Mouse (Mus musculus): ENCODE results near the gene Tmc5. TPM values are rescaled to one million over a fixed set of nuclear protein-coding genes. Genes with fewer than 3 reads are reported as not detected.

The Tmc5 gene
- polyA plus RNA-seq (2012; rRNA removed): 0.26 and 0.30 TPM in 2 replicates

DNA sequence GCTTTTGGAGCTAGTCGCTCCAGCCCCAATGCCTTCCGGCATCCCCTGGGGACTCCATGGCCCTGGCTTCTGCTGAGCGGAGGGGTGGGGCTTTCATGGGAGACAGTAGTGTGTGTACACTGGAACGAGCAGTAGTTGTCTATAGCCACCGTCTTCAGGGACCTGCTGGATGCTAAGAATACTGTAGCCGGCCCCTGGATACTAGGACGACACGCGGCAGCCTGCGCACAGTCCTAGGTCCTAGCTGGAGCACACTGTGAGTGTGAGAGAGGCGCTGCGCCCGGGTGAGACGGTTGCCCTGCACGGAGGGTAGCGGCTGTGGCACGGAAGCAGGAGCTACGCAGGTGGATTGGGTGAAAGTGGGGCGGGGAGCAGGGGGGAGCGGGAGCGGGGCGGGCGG is at the start of gene Tmc5:
TSS of gene Tmc5 (plus strand) at position 97 of the 400 bp plus-strand sequence.
- DNase-seq (ENCODE audit: low read depth): no peak
- TF ChIP-seq CTCF (IDR thresholded peaks at IDR 0.05; ENCODE audit: borderline replicate concordance, extremely low read depth, insufficient read depth, insufficient read length) (no peak), POLR2A (IDR thresholded peaks at IDR 0.05; ENCODE audit: borderline replicate concordance, extremely low read depth, insufficient read depth, insufficient read length, poor library complexity, severe bottlenecking) (no peak)

- TF ChIP-seq CTCF (IDR thresholded peaks at IDR 0.05; ENCODE audit: borderline replicate concordance, extremely low read depth, insufficient read depth, insufficient read length) (no peak), POLR2A (IDR thresholded peaks at IDR 0.05; ENCODE audit: borderline replicate concordance, extremely low read depth, insufficient read depth, insufficient read length, poor library complexity, severe bottlenecking) (no peak)
These were observed 49.6 kb upstream of the Tmc5 start for GRCm38 (mm10) chr7:118547451-118547850.

GRCm38 (mm10) chr7:118553881-118554280 is 43.2 kb upstream of the Tmc5 start:
- TF ChIP-seq CTCF (IDR thresholded peaks at IDR 0.05; ENCODE audit: borderline replicate concordance, extremely low read depth, insufficient read depth, insufficient read length): no peak
- TF ChIP-seq POLR2A (IDR thresholded peaks at IDR 0.05; ENCODE audit: borderline replicate concordance, extremely low read depth, insufficient read depth, insufficient read length, poor library complexity, severe bottlenecking): no peak

More at GRCm38 (mm10) chr7:118547451-118547850, 49.6 kb upstream of the Tmc5 start:
- DNase-seq (ENCODE audit: low read depth): no peak

DNA sequence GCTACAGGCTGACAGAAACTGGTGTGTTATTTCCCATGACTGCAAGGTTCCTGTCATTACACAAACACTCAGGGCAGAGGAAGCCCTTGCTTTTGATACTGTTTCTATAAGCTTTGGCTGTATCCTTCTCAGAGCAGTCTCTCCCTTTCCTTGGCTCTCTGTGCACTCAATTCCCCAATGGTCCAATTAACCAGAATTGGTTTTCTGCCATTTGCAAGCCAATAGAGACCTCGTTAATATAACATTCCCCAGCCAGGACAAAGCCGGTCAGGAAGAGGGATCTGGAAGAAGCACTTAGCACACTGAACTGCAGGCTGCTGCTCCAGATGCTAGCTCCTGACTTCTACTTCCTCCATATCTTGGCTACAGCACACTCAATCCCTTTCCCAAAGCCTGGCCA is 42.8 kb upstream of the Tmc5 start:
- DNase-seq (ENCODE audit: low read depth): peak; percentile 63
- TF ChIP-seq CTCF (IDR thresholded peaks at IDR 0.05; ENCODE audit: borderline replicate concordance, extremely low read depth, insufficient read depth, insufficient read length): no peak
- TF ChIP-seq POLR2A (IDR thresholded peaks at IDR 0.05; ENCODE audit: borderline replicate concordance, extremely low read depth, insufficient read depth, insufficient read length, poor library complexity, severe bottlenecking): no peak

More at GRCm38 (mm10) chr7:118553881-118554280, 43.2 kb upstream of the Tmc5 start:
- DNase-seq (ENCODE audit: low read depth): no peak

- DNase-seq (ENCODE audit: low read depth): peak; percentile 63
- no peak for TF ChIP-seq POLR2A (IDR thresholded peaks at IDR 0.05; ENCODE audit: borderline replicate concordance, extremely low read depth, insufficient read depth, insufficient read length, poor library complexity, severe bottlenecking)
- no peak for TF ChIP-seq CTCF (IDR thresholded peaks at IDR 0.05; ENCODE audit: borderline replicate concordance, extremely low read depth, insufficient read depth, insufficient read length)
These were observed 28.0 kb upstream of the Tmc5 start for GRCm38 (mm10) chr7:118569121-118569543.

GRCm38 (mm10) chr7:118571350-118571749 is 25.7 kb upstream of the Tmc5 start:
- DNase-seq (ENCODE audit: low read depth): no peak
- no peak for TF ChIP-seq POLR2A (IDR thresholded peaks at IDR 0.05; ENCODE audit: borderline replicate concordance, extremely low read depth, insufficient read depth, insufficient read length, poor library complexity, severe bottlenecking)
- TF ChIP-seq CTCF (IDR thresholded peaks at IDR 0.05; ENCODE audit: borderline replicate concordance, extremely low read depth, insufficient read depth, insufficient read length): no peak

GRCm38 (mm10) chr7:118572039-118572438 is 25.1 kb upstream of the Tmc5 start:
- no peak for TF ChIP-seq CTCF (IDR thresholded peaks at IDR 0.05; ENCODE audit: borderline replicate concordance, extremely low read depth, insufficient read depth, insufficient read length)
- no peak for DNase-seq (ENCODE audit: low read depth)

GRCm38 (mm10) chr7:118578269-118578668 is 18.8 kb upstream of the Tmc5 start:
- no peak for TF ChIP-seq CTCF (IDR thresholded peaks at IDR 0.05; ENCODE audit: borderline replicate concordance, extremely low read depth, insufficient read depth, insufficient read length)
- no peak for TF ChIP-seq POLR2A (IDR thresholded peaks at IDR 0.05; ENCODE audit: borderline replicate concordance, extremely low read depth, insufficient read depth, insufficient read length, poor library complexity, severe bottlenecking)
- DNase-seq (ENCODE audit: low read depth): no peak

- no peak for TF ChIP-seq CTCF (IDR thresholded peaks at IDR 0.05; ENCODE audit: borderline replicate concordance, extremely low read depth, insufficient read depth, insufficient read length)
- TF ChIP-seq POLR2A (IDR thresholded peaks at IDR 0.05; ENCODE audit: borderline replicate concordance, extremely low read depth, insufficient read depth, insufficient read length, poor library complexity, severe bottlenecking): no peak
These were observed 17.2 kb upstream of the Tmc5 start for GRCm38 (mm10) chr7:118579938-118580337.

GRCm38 (mm10) chr7:118583821-118584220 is 13.3 kb upstream of the Tmc5 start:
- no peak for DNase-seq (ENCODE audit: low read depth)
- TF ChIP-seq CTCF (IDR thresholded peaks at IDR 0.05; ENCODE audit: borderline replicate concordance, extremely low read depth, insufficient read depth, insufficient read length): no peak

More at GRCm38 (mm10) chr7:118579938-118580337, 17.2 kb upstream of the Tmc5 start:
- DNase-seq (ENCODE audit: low read depth): no peak

- DNase-seq (ENCODE audit: low read depth): peak; percentile 91
- peak; percentile 11; the same call in 1 of the 2 replicates for TF ChIP-seq CTCF (IDR thresholded peaks at IDR 0.05; ENCODE audit: borderline replicate concordance, extremely low read depth, insufficient read depth, insufficient read length)
- peak; percentile 70 for TF ChIP-seq POLR2A (IDR thresholded peaks at IDR 0.05; ENCODE audit: borderline replicate concordance, extremely low read depth, insufficient read depth, insufficient read length, poor library complexity, severe bottlenecking)
These were observed 12.7 kb upstream of the Tmc5 start, which contains the start of gene Tmc7 for GRCm38 (mm10) chr7:118584257-118584907. TSS of gene Tmc7 (minus strand) at chr7:118584736.

GRCm38 (mm10) chr7:118584926-118585325 is 12.2 kb upstream of the Tmc5 start:
- no peak for TF ChIP-seq CTCF (IDR thresholded peaks at IDR 0.05; ENCODE audit: borderline replicate concordance, extremely low read depth, insufficient read depth, insufficient read length)
- no peak for TF ChIP-seq POLR2A (IDR thresholded peaks at IDR 0.05; ENCODE audit: borderline replicate concordance, extremely low read depth, insufficient read depth, insufficient read length, poor library complexity, severe bottlenecking)
- DNase-seq (ENCODE audit: low read depth): no peak

Data from brain, embryonic 14.5 days (tissue).